Mouse (Mus musculus) midbrain, embryonic 10.5 days (tissue): ENCODE measurements around the gene Frzb. TPM values are rescaled to one million over a fixed set of nuclear protein-coding genes. Genes with fewer than 3 reads are reported as not detected.

Experiments
- DNase-seq: peaks from one replicate; pipeline ENCODE4 v3.0.0-alpha.2; 2017; ENCODE audit warnings: low spot score
- H3K27ac ChIP-seq: fragments of 300-500 bp; sonication (generic); replicated peaks from 2 replicates; pipeline ENCODE4 v1.5.1; 2016; ENCODE audit warnings: mild to moderate bottlenecking
- H3K27me3 ChIP-seq: fragments of 300-500 bp; sonication (generic); 2 replicates; pipeline ENCODE4 v1.6.1; 2016; ENCODE audit warnings: low read depth, mild to moderate bottlenecking; ENCODE audit not compliant: poor library complexity, severe bottlenecking
- H3K36me3 ChIP-seq: fragments of 300-500 bp; sonication (generic); 2 replicates; pipeline ENCODE4 v1.6.1; 2016; ENCODE audit warnings: mild to moderate bottlenecking, moderate library complexity
- H3K4me1 ChIP-seq: fragments of 300-500 bp; sonication (generic); 2 replicates; pipeline ENCODE4 v1.6.1; 2016
- H3K4me3 ChIP-seq: fragments of 300-500 bp; sonication (generic); 2 replicates; pipeline ENCODE4 v1.5.1; 2016; ENCODE audit warnings: mild to moderate bottlenecking, moderate library complexity
- H3K9me3 ChIP-seq: fragments of 300-500 bp; sonication (generic); replicated peaks from 2 replicates; pipeline ENCODE4 v1.6.1; 2016; ENCODE audit warnings: mild to moderate bottlenecking
- WGBS: fragments of 180-500 bp; shearing (Covaris S2); methylation state at CpG from one replicate; pipeline ENCODE4 v1.1.7; 2016; 5-methylcytosine and 5-hydroxymethylcytosine counted together
- polyA plus RNA-seq: library from polyadenylated mRNA; unstranded; fragments of >200 nt; fragmentation: Nextera tagmentation; extraction: Ambion mirVana; gene quantifications from 2 replicates; pipeline ENCODE4 v1.2.1, GENCODE M21; 2016

The Frzb gene
- polyA plus RNA-seq, 1 experiment from 2014 or later: 21.7 TPM

DNA sequence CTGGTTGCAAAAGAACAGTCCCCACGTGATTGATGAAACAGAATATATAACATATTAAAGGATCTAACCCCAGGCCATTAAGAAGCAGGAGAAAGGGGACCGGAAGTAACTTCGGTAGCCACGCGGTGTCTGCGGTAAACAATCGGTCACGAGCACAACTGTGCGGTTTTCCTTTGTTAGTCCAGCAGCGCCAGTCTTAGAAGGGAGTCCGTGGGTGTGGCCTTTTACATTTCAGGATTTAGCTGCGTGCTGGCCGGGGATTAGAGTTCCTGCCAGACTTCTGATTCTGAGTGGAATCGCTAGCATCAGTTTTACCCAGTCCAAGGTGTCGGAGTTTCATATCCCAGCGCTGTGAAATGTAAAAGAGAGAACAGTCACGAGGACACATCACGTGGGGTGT lies 34.3 kb downstream of the Frzb start:
- Histone ChIP-seq H3K27me3 (no peaks in the 10 kb centered on the region), H3K9me3 (no peaks in the 10 kb centered on the region), H3K27ac (no peak overlapping the region), H3K4me1 (no peaks in the 10 kb centered on the region), H3K4me3 (no peak overlapping the region), H3K36me3 (no peaks in the 10 kb centered on the region)
- WGBS: 83% methylated on average over 18 of the region's 18 CpGs
- DNase-seq: no peak

DNA sequence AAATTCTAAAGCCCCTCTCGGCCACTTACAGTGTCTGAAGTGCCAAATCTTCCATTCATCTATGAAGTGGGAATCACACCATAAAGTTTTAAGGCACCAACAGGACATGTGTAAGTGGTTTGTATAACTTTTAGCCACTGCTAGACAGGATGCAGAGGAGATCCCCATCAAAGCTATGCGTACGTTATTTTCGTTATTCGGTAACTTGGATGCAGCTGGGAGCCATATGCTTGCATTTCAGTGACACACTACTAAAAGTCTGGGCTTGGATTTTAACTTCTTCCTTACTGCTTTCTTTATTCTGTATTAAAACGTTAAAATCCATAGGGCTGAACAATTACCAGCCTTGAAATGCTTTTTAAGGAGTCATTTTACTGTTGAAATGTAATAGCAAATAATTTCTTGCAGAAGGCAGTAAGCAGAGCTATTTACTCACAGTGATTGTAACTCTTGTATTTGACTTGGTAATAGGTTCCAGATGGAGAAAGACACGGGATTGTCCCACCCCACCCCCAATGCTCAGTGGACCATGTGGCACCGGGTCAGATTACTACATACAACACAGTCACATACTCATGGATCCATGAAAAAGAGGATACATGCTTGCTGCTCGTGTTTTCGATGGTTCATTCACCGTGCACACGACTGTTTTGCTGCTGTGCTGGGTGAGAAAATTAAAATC lies 37.4 kb downstream of the Frzb start:
- H3K9me3 ChIP-seq: no peaks in the 10 kb centered on the region
- H3K4me1 ChIP-seq: peaks cover 5% of the 10 kb centered on the region; the same call in 1 of the 2 replicates
- 71% methylated on average over 12 of the region's 12 CpGs for WGBS
- no peak overlapping the region for H3K27ac ChIP-seq
- H3K4me3 ChIP-seq: no peak overlapping the region
- peak; percentile 29 for DNase-seq
- H3K36me3 ChIP-seq: no peaks in the 10 kb centered on the region
- H3K27me3 ChIP-seq: peaks cover 6% of the 10 kb centered on the region; the same call in 1 of the 2 replicates

DNA sequence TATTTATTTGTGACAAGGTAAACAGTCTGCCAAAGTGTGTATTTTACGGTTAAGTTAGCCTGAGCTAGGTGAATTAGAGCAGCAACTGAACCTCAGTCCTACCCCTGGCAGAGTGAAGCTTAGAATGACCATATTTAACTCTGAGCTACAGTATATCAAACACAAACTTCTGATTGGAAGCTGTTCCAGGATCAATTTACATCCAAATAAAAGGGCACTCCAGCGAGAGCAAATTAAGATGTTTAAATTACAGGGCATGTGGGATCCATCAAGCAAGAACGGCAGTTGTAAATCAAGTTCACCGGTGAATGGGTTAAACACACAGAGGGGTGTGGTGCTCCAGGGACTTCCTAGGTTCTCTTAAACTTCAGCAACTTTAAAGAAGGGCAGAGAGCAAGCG lies 42.7 kb downstream of the Frzb start:
- H3K27ac ChIP-seq: no peak overlapping the region
- peaks cover 14% of the 10 kb centered on the region for H3K4me1 ChIP-seq
- DNase-seq: no peak
- no peaks in the 10 kb centered on the region for H3K36me3 ChIP-seq
- H3K27me3 ChIP-seq: peaks cover 48% of the 10 kb centered on the region
- 56% methylated on average over 5 of the region's 5 CpGs for WGBS
- no peaks in the 10 kb centered on the region for H3K9me3 ChIP-seq
- no peak overlapping the region for H3K4me3 ChIP-seq

DNA sequence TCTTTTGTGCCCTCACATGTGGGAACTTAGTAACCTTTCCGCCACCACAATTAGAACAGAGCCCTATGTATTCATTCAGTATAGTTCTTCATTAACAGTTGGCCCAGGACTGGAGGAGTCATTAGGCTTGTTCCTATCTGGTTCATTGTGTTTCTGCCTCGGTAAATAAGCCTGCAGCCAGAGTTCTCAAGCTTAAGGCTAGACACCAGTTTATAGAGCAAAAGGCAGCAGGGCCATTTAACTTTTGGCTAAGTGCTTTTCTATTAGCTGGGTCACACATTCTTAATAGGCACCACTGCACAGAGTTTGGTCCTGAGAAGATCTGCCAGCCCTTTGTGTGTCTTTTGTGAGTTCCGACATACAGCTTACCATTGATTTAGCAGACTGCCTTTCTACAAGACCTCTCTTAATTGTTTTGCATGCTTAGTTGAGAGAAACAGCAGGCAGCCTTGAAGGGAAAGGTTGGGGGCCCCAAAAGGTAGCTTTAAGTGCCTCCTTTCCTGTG lies 48.8 kb downstream of the Frzb start:
- peaks cover 78% of the 10 kb centered on the region for H3K27me3 ChIP-seq
- H3K36me3 ChIP-seq: no peaks in the 10 kb centered on the region
- peak overlapping the region; percentile 65 for H3K27ac ChIP-seq
- peak; percentile 35 for DNase-seq
- peaks cover 34% of the 10 kb centered on the region for H3K4me1 ChIP-seq
- 0 out of 2 replicates have a peak overlapping the region, but pooled peaks have one; percentile 4 for H3K4me3 ChIP-seq
- 3% methylated on average over 3 of the region's 3 CpGs for WGBS
- H3K9me3 ChIP-seq: no peaks in the 10 kb centered on the region

DNA sequence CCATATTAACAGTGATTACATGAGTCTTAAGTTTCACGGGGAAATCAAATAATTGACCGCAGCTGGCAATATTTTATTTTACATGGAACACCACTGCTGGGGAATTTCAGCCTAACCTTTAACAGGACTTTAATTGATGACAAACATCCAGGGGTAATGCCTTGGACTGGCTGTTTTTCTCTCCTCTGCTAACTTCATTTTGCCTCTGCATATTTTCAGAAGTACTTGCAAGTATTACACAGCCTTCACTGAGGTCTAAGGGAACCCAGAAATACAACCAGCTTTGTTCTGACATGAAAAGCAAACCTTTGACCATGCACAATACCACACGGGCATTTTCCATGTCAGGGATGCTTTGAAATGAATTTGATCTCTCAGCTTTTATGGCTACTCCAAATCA lies 50.6 kb downstream of the Frzb start:
- no peak overlapping the region for H3K27ac ChIP-seq
- no peaks in the 10 kb centered on the region for H3K9me3 ChIP-seq
- 64% methylated on average over 3 of the region's 3 CpGs for WGBS

DNA sequence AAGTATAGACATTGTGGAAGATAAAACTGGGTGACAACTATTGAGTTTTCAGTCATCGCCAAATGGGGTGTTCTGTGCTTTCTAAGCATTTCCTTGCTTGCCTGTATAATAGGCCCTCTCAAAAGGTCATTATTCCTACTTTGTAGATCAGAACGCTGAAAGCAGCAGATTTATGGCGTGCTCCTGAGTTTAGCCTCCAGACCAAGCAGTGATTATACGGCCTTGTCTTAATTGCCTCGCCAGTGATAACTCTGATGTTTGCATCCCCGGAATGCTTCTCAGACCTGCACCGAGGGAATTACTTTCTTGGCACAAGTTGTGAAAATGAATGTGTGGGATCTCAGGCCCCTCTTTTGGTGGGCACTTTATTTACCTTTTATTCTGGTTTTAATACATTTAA lies 51.4 kb downstream of the Frzb start:
- 0 out of 2 replicates have a peak, but pooled peaks cover 3% of the 10 kb centered on the region for H3K9me3 ChIP-seq
- H3K36me3 ChIP-seq: no peaks in the 10 kb centered on the region
- no peak overlapping the region for H3K4me3 ChIP-seq
- H3K27ac ChIP-seq: no peak overlapping the region
- DNase-seq: no peak
- WGBS: 77% methylated on average over 7 of the region's 7 CpGs
- H3K27me3 ChIP-seq: peaks cover 52% of the 10 kb centered on the region
- peaks cover 34% of the 10 kb centered on the region for H3K4me1 ChIP-seq

More for the DNA sequence above, 50.6 kb downstream of the Frzb start:
- DNase-seq: no peak
- H3K4me1 ChIP-seq: peaks cover 34% of the 10 kb centered on the region
- no peak overlapping the region for H3K4me3 ChIP-seq
- H3K27me3 ChIP-seq: peaks cover 60% of the 10 kb centered on the region
- H3K36me3 ChIP-seq: no peaks in the 10 kb centered on the region

DNA sequence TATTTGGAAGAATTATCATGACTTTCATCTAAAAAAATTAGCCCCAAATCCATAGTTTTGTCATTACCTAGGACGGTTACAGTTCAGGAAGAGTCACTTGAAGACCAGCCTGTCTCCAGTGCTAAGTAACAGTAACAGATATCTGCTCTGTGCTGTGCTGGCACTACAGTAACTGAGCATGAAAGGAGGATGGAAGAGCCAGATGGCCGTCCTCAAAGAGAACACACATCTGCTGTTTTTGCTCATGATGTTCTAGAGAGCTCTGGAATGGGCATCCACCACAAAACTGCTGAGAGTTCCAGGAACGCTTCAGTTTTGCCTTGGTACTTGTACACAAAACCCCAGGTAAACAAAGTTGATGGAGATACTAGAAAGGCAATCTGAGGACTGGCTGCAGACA lies 59.1 kb downstream of the Frzb start:
- Histone ChIP-seq H3K27me3 (no peaks in the 10 kb centered on the region), H3K9me3 (0 out of 2 replicates have a peak, but pooled peaks cover 3% of the 10 kb centered on the region), H3K36me3 (no peaks in the 10 kb centered on the region), H3K4me1 (no peaks in the 10 kb centered on the region), H3K27ac (no peak overlapping the region), H3K4me3 (no peak overlapping the region)
- 88% methylated on average over 3 of the region's 3 CpGs for WGBS
- DNase-seq: no peak

DNA sequence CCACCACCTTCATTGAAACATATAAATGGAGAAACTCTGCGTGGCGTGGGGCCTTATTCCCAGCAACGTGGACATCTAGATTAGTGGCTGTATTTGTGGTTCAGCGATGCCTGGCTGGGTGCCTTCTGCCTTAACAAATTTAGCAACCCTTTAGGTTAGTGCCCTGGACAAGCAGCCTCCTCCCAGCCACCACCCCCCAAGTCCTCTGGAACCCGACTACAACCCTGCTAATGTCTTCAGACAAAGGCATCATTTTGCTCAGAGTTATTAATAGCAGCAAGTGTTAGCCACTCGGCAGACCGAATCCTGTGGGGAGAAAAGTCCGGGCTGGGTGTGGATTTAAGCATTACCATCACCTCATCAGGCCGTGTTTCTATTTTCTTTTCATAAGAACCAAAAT lies 59.8 kb downstream of the Frzb start:
- H3K27me3 ChIP-seq: no peaks in the 10 kb centered on the region
- 82% methylated on average over 9 of the region's 9 CpGs for WGBS
- H3K27ac ChIP-seq: no peak overlapping the region
- no peaks in the 10 kb centered on the region for H3K36me3 ChIP-seq
- no peak overlapping the region for H3K4me3 ChIP-seq
- 0 out of 2 replicates have a peak, but pooled peaks cover 3% of the 10 kb centered on the region for H3K9me3 ChIP-seq
- no peaks in the 10 kb centered on the region for H3K4me1 ChIP-seq
- no peak for DNase-seq

DNA sequence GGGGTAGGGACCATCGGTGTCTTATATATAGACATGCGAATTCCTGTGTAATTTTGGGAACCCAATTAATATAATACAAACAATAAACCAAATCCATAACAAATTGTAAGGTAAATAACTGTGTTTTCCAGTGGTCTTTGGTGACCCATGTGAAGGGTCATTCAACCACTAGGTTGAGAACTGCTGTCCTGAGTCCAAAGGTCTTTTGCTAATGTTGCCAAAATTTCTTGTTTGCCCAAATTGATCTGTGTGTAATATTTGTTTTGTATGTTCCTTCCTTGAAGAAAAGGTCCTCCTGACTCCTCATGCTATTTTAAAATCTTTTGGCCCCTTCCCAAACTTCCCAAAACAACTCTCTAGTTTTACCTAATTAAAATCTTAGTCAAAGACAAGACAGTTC lies 61.2 kb downstream of the Frzb start:
- Histone ChIP-seq H3K4me1 (no peaks in the 10 kb centered on the region), H3K4me3 (no peak overlapping the region), H3K9me3 (no peaks in the 10 kb centered on the region), H3K27ac (no peak overlapping the region), H3K27me3 (no peaks in the 10 kb centered on the region), H3K36me3 (no peaks in the 10 kb centered on the region)
- no peak for DNase-seq
- 93% methylated on average over 2 of the region's 2 CpGs for WGBS

DNA sequence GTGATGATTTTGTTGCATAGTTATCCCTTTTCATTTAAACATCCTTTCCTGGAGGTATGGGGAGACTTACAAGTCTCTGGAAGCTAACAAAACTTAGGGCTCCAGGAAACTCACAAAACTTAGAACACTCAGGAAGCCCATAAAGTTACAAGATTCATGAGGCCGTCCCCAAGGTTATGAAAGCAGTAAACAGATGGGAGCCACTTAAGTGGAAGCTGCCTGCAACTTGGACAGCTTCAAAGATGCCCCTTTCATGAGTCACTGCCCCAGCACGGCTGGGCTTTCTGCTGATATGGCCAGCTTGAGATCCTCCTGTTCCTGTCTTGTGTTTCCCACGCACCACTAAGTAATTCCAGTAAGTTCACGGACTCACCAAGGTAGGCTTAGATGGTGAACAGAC lies 63.0 kb downstream of the Frzb start:
- Histone ChIP-seq H3K4me3 (no peak overlapping the region), H3K4me1 (no peaks in the 10 kb centered on the region), H3K27me3 (no peaks in the 10 kb centered on the region), H3K9me3 (no peaks in the 10 kb centered on the region), H3K27ac (no peak overlapping the region), H3K36me3 (no peaks in the 10 kb centered on the region)
- DNase-seq: no peak
- 82% methylated on average over 4 of the region's 4 CpGs for WGBS

DNA sequence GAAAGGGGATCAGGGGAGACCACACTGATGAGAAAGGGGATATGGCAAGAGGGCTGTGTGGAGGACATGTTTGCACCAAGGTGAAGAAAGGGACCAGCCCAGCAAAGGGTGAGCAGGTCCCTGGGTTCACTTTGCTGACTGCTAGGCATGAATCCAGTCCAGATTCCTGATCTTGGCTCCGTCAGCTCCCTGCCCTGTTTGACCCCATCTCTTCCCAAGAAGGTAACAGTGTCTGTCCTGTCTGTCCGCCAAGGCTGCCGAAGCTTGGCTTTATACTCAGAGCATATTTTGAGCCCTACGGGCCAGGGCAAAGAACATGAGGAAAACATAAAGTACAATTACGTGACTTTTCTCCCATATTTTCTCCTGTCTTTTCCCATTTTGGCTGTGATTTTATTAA lies 67.6 kb downstream of the Frzb start:
- no peak overlapping the region for H3K4me3 ChIP-seq
- H3K27ac ChIP-seq: no peak overlapping the region
- 92% methylated on average over 5 of the region's 5 CpGs for WGBS
- DNase-seq: no peak
- no peaks in the 10 kb centered on the region for H3K27me3 ChIP-seq
- H3K9me3 ChIP-seq: peaks cover 9% of the 10 kb centered on the region; the same call in 1 of the 2 replicates
- H3K36me3 ChIP-seq: no peaks in the 10 kb centered on the region
- H3K4me1 ChIP-seq: no peaks in the 10 kb centered on the region

DNA sequence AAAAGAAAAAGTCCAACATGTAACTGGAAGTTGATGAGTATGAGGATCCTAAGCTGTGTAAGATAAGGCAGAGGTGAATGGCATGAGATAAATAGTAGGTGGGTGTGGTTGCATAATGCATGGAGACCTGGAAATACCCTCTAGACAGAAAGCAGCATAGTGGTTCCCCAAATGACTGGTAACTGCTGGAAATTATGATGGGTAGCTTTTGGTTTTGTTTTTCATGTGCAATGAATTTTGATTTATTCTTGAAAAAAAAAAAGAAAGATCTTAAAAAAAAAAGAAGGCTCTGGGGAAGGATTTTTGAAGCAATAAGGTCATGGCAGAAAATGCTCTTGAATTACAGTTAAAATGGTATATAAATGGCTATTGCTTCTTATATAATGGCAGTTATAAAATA lies 72.5 kb downstream of the Frzb start:
- DNase-seq: no peak
- Histone ChIP-seq H3K4me1 (no peaks in the 10 kb centered on the region), H3K27me3 (no peaks in the 10 kb centered on the region), H3K9me3 (peaks cover 9% of the 10 kb centered on the region; the same call in 1 of the 2 replicates), H3K36me3 (no peaks in the 10 kb centered on the region), H3K27ac (no peak overlapping the region), H3K4me3 (no peak overlapping the region)

DNA sequence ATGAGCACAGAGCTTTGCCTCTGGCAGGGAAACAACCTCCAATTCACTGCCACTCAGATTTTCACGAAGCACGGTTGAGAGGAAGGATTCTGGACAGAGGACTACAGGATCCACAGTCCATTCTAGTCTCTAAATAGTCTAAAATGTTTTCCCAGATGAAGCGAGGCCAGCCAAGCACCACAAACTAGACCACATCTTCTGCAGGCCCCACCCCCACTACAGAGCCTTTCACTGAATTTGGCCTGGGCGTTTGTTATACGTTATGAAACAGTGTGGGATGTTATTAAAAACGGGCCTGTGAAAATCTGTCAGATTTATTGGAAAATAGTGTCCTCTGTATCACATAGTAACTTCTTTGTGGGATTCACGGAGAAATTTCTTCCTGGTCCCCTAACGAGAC lies 76.0 kb downstream of the Frzb start:
- Histone ChIP-seq H3K4me1 (no peaks in the 10 kb centered on the region), H3K36me3 (no peaks in the 10 kb centered on the region), H3K27ac (no peak overlapping the region), H3K4me3 (no peak overlapping the region), H3K9me3 (no peaks in the 10 kb centered on the region), H3K27me3 (no peaks in the 10 kb centered on the region)
- WGBS: 90% methylated on average over 8 of the region's 8 CpGs
- no peak for DNase-seq
